Mouse (Mus musculus) limb, embryonic 15.5 days (tissue): Measurements from ENCODE around the gene Lingo2. TPM values are rescaled to one million over a fixed set of nuclear protein-coding genes. Genes with fewer than 3 reads are reported as not detected.

Source experiments
- ATAC-seq: fragments of 200-750 bp; cut with Nextera tagmentation; 2 replicates; pipeline ENCODE4 v1.8.0; 2017; ENCODE audit warnings: low read depth, moderate TSS enrichment; ENCODE audit not compliant: insufficient number of reproducible peaks, low FRiP score, low TSS enrichment
- H3K27ac ChIP-seq: fragments of 300-500 bp; sonication (generic); 2 replicates; pipeline ENCODE4 v1.5.1; 2015; ENCODE audit warnings: moderate library complexity, mild to moderate bottlenecking, inconsistent platforms
- H3K27me3 ChIP-seq: fragments of 300-500 bp; sonication (generic); 2 replicates; pipeline ENCODE4 v1.6.1; 2015; ENCODE audit warnings: inconsistent platforms
- H3K36me3 ChIP-seq: fragments of 300-500 bp; sonication (generic); 2 replicates; pipeline ENCODE4 v1.6.1; 2015; ENCODE audit warnings: inconsistent platforms
- H3K4me1 ChIP-seq: fragments of 300-500 bp; sonication (generic); 2 replicates; pipeline ENCODE4 v1.6.1; 2015; ENCODE audit warnings: inconsistent platforms
- H3K4me2 ChIP-seq: fragments of 300-500 bp; sonication (generic); 2 replicates; pipeline ENCODE4 v1.6.1; 2015; ENCODE audit warnings: mild to moderate bottlenecking, inconsistent platforms
- H3K4me3 ChIP-seq: fragments of 300-500 bp; sonication (generic); 2 replicates; pipeline ENCODE4 v1.5.1; 2015; ENCODE audit warnings: mild to moderate bottlenecking, inconsistent platforms
- H3K9ac ChIP-seq: fragments of 300-500 bp; sonication (generic); 2 replicates; pipeline ENCODE4 v1.6.1; 2015; ENCODE audit warnings: inconsistent platforms
- H3K9me3 ChIP-seq: fragments of 300-500 bp; sonication (generic); 2 replicates; pipeline ENCODE4 v1.6.1; 2016; ENCODE audit warnings: inconsistent platforms
- WGBS: fragments of 180-500 bp; shearing (Covaris S2); methylation state at CpG from one replicate; pipeline ENCODE4 v1.1.7; 2015; 5-methylcytosine and 5-hydroxymethylcytosine counted together
- polyA plus RNA-seq: library from polyadenylated mRNA; unstranded; fragments of >200 nt; fragmentation: Nextera tagmentation; extraction: Ambion mirVana; gene quantifications from 2 replicates; pipeline ENCODE4 v1.2.1, GENCODE M21; 2015

Gene Lingo2
- polyA plus RNA-seq, 1 experiment from 2014 or later, result 4.5 TPM

- WGBS, result 61% methylated on average over 2 of the region's 2 CpGs
- Histone ChIP-seq H3K4me2 (no peak overlapping the region), H3K9ac (no peak overlapping the region), H3K27me3 (no peaks in the 10 kb centered on the region), H3K36me3 (no peaks in the 10 kb centered on the region), H3K4me3 (no peak overlapping the region), H3K9me3 (no peaks in the 10 kb centered on the region), H3K4me1 (no peaks in the 10 kb centered on the region), H3K27ac (no peak overlapping the region)
- no peak for ATAC-seq
These were observed 220.9 kb downstream of the Lingo2 start for GRCm38 (mm10) chr4:36730691-36731090.

DNA sequence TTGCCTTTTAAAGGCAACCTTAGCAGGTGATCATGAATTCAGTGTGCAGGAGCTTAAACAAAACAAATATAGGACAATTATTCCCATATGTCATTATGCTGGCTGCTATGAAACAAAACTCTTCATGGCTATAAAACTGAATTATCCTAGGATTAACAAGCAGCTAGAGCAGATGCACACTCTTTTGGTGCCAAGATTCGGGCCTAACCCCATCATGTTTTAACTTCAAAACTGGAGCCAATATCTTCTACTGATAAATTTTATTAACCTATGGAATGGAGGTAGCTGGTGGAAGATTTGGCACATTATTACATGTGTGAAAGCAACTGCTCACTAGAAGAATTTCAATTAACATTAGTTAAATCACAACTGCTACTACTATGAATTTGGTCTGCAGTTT is 235.1 kb downstream of the Lingo2 start:
- no peak overlapping the region for H3K9ac ChIP-seq
- no peak for ATAC-seq
- H3K9me3 ChIP-seq, result no peaks in the 10 kb centered on the region
- WGBS, result 46% methylated on average over 1 of the region's 1 CpGs
- H3K4me1 ChIP-seq, result no peaks in the 10 kb centered on the region
- H3K36me3 ChIP-seq, result no peaks in the 10 kb centered on the region
- H3K27ac ChIP-seq, result no peak overlapping the region
- H3K27me3 ChIP-seq, result no peaks in the 10 kb centered on the region
- no peak overlapping the region for H3K4me3 ChIP-seq
- no peak overlapping the region for H3K4me2 ChIP-seq

GRCm38 (mm10) chr4:36698888-36699287 is 252.7 kb downstream of the Lingo2 start:
- no peak overlapping the region for H3K9ac ChIP-seq
- WGBS, result 81% methylated on average over 3 of the region's 3 CpGs
- no peak overlapping the region for H3K27ac ChIP-seq
- H3K27me3 ChIP-seq, result no peaks in the 10 kb centered on the region
- no peak overlapping the region for H3K4me2 ChIP-seq
- no peaks in the 10 kb centered on the region for H3K4me1 ChIP-seq
- no peaks in the 10 kb centered on the region for H3K36me3 ChIP-seq
- ATAC-seq, result no peak
- H3K4me3 ChIP-seq, result no peak overlapping the region
- H3K9me3 ChIP-seq, result no peaks in the 10 kb centered on the region

- Histone ChIP-seq H3K4me3 (no peak overlapping the region), H3K9ac (no peak overlapping the region), H3K9me3 (no peaks in the 10 kb centered on the region), H3K4me1 (no peaks in the 10 kb centered on the region), H3K27ac (no peak overlapping the region), H3K27me3 (no peaks in the 10 kb centered on the region), H3K36me3 (no peaks in the 10 kb centered on the region), H3K4me2 (no peak overlapping the region)
- 74% methylated on average over 2 of the region's 2 CpGs for WGBS
- no peak for ATAC-seq
These were observed 254.7 kb downstream of the Lingo2 start for GRCm38 (mm10) chr4:36696810-36697209.

DNA sequence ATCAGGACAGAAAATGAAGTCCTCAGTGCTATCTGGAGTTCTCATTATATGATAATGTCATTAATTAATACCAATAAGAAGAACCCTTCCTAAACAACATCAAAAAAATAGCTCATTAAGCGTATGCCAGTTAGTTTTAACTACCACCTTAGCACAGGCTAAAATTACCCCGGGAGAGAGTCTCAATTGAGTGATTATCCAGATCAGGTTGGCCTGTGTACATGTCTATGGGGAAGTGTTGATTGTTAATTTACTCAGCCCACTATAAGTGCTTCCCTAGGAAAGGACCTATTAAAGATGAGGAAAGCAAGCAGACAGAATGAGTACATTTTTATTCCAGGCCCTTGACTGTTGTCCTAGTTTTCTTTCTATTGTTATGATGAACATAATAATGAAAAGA is 291.6 kb downstream of the Lingo2 start:
- WGBS, result 68% methylated on average over 2 of the region's 2 CpGs
- Histone ChIP-seq H3K27ac (no peak overlapping the region), H3K36me3 (no peaks in the 10 kb centered on the region), H3K27me3 (no peaks in the 10 kb centered on the region), H3K4me2 (no peak overlapping the region), H3K9me3 (no peaks in the 10 kb centered on the region), H3K4me1 (no peaks in the 10 kb centered on the region), H3K9ac (no peak overlapping the region), H3K4me3 (no peak overlapping the region)
- no peak for ATAC-seq

DNA sequence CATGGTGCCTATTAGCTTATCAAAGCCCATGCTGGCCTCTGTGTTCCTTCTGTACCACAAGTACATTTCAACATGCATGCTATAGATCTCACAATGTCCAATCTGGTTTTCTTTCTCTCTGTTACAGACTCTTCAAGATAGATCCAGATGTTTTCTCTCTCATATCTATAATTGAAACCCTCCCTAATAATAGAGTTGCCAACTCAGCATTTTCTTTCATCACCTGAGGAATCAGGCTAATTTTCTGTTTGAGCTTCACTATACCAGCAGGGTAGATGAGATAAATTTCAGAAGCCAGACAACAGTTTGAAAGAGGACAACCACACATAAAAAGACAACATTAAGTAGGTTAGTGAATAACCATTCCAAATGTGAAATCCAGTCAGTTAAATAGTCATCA is 303.8 kb downstream of the Lingo2 start:
- Histone ChIP-seq H3K27ac (no peak overlapping the region), H3K4me3 (no peak overlapping the region), H3K36me3 (no peaks in the 10 kb centered on the region), H3K27me3 (no peaks in the 10 kb centered on the region), H3K4me2 (no peak overlapping the region), H3K9ac (no peak overlapping the region), H3K9me3 (no peaks in the 10 kb centered on the region), H3K4me1 (no peaks in the 10 kb centered on the region)
- ATAC-seq, result no peak

- H3K4me3 ChIP-seq, result no peak overlapping the region
- H3K36me3 ChIP-seq, result no peaks in the 10 kb centered on the region
- no peak overlapping the region for H3K9ac ChIP-seq
- H3K27ac ChIP-seq, result no peak overlapping the region
- H3K9me3 ChIP-seq, result no peaks in the 10 kb centered on the region
- H3K4me2 ChIP-seq, result no peak overlapping the region
- WGBS, result 80% methylated on average over 2 of the region's 2 CpGs
- no peak for ATAC-seq
- H3K4me1 ChIP-seq, result no peaks in the 10 kb centered on the region
- H3K27me3 ChIP-seq, result no peaks in the 10 kb centered on the region
These were observed 315.9 kb downstream of the Lingo2 start for GRCm38 (mm10) chr4:36635666-36636065.

DNA sequence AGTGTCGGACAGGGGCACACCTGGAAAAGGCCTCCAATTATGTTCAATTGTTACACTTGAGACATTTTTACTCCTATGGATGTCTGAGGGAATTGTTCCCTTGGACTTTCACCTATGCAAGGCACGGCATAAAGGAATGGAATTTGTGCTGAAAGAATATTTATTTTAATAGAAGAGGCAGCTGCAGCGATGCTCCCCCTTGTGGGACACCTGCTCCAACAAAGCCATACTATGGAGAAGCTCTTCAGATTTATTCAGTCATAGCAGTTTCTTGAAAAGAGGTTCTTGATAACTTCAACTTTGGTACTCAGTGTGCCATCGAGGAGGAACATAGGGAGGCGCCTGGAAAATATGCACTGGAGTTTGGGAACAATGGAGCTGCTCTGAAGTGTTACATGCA is 374.7 kb downstream of the Lingo2 start:
- no peak overlapping the region for H3K27ac ChIP-seq
- no peak overlapping the region for H3K4me3 ChIP-seq
- WGBS, result 77% methylated on average over 5 of the region's 5 CpGs
- ATAC-seq, result no peak
- no peaks in the 10 kb centered on the region for H3K36me3 ChIP-seq
- H3K9ac ChIP-seq, result no peak overlapping the region
- no peaks in the 10 kb centered on the region for H3K27me3 ChIP-seq
- H3K4me1 ChIP-seq, result no peaks in the 10 kb centered on the region
- H3K9me3 ChIP-seq, result no peaks in the 10 kb centered on the region
- no peak overlapping the region for H3K4me2 ChIP-seq

GRCm38 (mm10) chr4:36576256-36576655 is 375.3 kb downstream of the Lingo2 start:
- Histone ChIP-seq H3K4me1 (no peaks in the 10 kb centered on the region), H3K27ac (no peak overlapping the region), H3K4me3 (no peak overlapping the region), H3K9me3 (no peaks in the 10 kb centered on the region), H3K36me3 (no peaks in the 10 kb centered on the region), H3K4me2 (no peak overlapping the region), H3K27me3 (no peaks in the 10 kb centered on the region), H3K9ac (no peak overlapping the region)
- WGBS, result 54% methylated on average over 3 of the region's 3 CpGs
- no peak for ATAC-seq

GRCm38 (mm10) chr4:36566544-36566943 is 385.0 kb downstream of the Lingo2 start:
- Histone ChIP-seq H3K36me3 (no peaks in the 10 kb centered on the region), H3K4me3 (no peak overlapping the region), H3K9me3 (no peaks in the 10 kb centered on the region), H3K27me3 (no peaks in the 10 kb centered on the region), H3K4me2 (no peak overlapping the region), H3K9ac (no peak overlapping the region), H3K4me1 (no peaks in the 10 kb centered on the region), H3K27ac (no peak overlapping the region)
- ATAC-seq, result no peak
- WGBS, result 86% methylated on average over 1 of the region's 1 CpGs

DNA sequence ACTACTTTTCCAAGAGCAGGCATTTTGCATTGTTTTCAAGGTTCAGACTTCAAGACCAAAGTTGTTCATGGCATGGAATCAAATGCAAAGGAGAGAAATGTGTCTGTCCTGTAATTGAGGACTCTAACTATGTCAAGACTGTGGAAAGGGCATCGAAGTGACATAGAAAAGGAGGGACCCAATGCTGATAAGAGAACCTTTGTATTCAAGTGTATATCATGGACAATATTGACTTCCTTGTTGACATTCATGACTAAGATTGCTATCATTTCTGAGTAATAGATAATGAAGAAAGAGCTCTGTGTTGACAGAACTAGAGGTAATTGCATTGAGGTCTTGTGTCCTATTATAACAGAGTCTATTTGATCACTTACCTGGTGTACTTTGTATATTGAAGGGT is 390.6 kb downstream of the Lingo2 start:
- Histone ChIP-seq H3K4me2 (no peak overlapping the region), H3K9me3 (no peaks in the 10 kb centered on the region), H3K36me3 (no peaks in the 10 kb centered on the region), H3K27ac (no peak overlapping the region), H3K9ac (no peak overlapping the region), H3K4me3 (no peak overlapping the region), H3K4me1 (no peaks in the 10 kb centered on the region), H3K27me3 (no peaks in the 10 kb centered on the region)
- 80% methylated on average over 1 of the region's 1 CpGs for WGBS
- ATAC-seq, result no peak

DNA sequence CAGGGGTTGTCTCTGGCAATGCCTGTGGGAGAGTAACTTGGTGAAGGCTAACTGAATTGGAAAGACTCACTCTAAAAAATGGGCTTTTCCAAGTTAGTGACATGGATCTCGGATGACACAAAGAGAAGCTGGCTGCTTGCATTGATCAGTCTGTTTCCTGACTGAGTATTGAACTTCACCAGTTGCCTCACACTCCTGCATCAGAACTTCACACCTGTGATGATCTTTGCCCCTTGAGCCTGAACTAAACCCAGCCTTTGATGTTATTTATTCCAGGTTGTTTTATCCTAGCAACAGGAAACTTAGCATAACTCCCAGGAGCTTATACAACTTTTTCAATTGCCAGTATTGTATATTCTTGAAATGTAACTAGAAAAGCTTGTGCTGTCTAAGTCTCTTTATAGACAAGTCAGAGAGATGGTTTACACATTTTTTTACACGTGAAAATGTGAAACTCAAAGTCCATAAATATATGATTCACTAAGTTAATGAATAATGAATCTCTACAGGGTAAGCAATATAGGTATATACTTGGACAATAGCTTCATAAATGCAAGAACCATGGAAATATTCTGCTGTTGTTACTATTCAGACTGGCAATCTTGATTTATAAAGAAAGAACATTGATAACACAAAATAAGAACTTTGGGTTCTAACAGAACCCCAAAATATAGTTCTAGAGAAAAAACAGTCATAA is 410.7 kb downstream of the Lingo2 start:
- Histone ChIP-seq H3K4me2 (no peak overlapping the region), H3K27me3 (no peaks in the 10 kb centered on the region), H3K4me3 (no peak overlapping the region), H3K9me3 (no peaks in the 10 kb centered on the region), H3K4me1 (no peaks in the 10 kb centered on the region), H3K36me3 (no peaks in the 10 kb centered on the region), H3K9ac (no peak overlapping the region), H3K27ac (no peak overlapping the region)
- WGBS, result 61% methylated on average over 2 of the region's 2 CpGs
- no peak for ATAC-seq

DNA sequence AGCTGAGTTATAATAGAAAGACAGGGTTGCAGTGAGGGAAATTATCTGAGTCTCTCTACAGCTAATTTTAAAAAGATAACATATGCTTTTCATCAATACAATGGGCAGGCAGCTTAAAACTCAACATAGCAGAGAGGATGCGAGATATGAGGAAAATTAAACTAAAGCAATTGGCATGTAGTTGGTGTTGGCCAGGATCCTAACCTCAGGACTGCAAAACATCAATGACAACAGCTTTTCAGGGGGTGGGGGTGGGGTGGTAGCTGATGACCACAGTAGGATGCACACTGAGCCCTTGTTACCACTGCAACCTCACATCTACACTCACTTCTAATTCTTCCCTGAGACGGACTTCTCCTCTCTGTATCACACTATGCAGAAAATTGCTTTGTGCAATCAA is 417.7 kb downstream of the Lingo2 start:
- Histone ChIP-seq H3K4me2 (no peak overlapping the region), H3K4me1 (no peaks in the 10 kb centered on the region), H3K9ac (no peak overlapping the region), H3K27ac (no peak overlapping the region), H3K27me3 (no peaks in the 10 kb centered on the region), H3K4me3 (no peak overlapping the region), H3K36me3 (no peaks in the 10 kb centered on the region), H3K9me3 (no peaks in the 10 kb centered on the region)
- ATAC-seq, result no peak
- 77% methylated on average over 2 of the region's 2 CpGs for WGBS
